Mouse (Mus musculus): Measurements from ENCODE around the gene Apol7e. TPM values are rescaled to one million over a fixed set of nuclear protein-coding genes. Genes with fewer than 3 reads are reported as not detected.
A peak's percentile ranks its signal among the peaks of the same experiment; 100 is the strongest.
"Not testable (repeated sequence)": the region's sequence is repeated elsewhere in the genome, so short reads cannot be mapped to it uniquely, and the experiment has no call there.

The Apol7e gene
- not detected in 2 replicates for polyA plus RNA-seq (2011; ENCODE audit: insufficient read length, low read depth, missing spikeins)

GRCm38 (mm10) chr15:77698656-77699055, at the start of gene Apol7e:
Gene Apol7e, plus strand, starts transcription at chr15:77698857.
- H3K27ac ChIP-seq (ENCODE audit: insufficient read depth, low read length); H3K4me3 ChIP-seq (ENCODE audit: insufficient read depth, low read length); H3K4me1 ChIP-seq (ENCODE audit: control insufficient read depth, insufficient read depth, low read length): not testable (repeated sequence)

- H3K4me1 ChIP-seq (ENCODE audit: control insufficient read depth, insufficient read depth, low read length); H3K27ac ChIP-seq (ENCODE audit: insufficient read depth, low read length); H3K4me3 ChIP-seq (ENCODE audit: insufficient read depth, low read length): not testable (repeated sequence)
These were observed 47.5 kb upstream of the Apol7e start for GRCm38 (mm10) chr15:77651143-77651542.

DNA sequence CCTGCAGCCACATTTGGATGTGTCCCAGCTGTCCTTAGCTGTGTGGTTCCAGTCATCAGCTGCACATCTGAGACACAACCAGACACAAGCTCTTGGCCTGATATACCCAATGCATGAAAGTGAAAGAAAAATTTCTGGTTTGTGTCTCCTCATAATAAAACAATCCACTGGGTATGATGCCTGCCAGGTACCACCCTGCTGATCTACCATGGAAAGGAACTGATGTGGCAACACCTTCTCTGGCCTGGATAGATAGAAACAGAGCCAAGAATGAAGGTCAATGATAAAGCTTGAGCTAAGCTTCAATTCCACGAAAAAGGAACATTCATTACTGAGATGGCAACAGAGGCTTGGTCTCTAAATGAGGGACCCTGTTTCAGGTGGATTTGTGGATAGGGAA, 38.9 kb upstream of the Apol7e start:
- not testable (repeated sequence) for H3K27ac ChIP-seq (ENCODE audit: insufficient read depth, low read length); H3K4me3 ChIP-seq (ENCODE audit: insufficient read depth, low read length); H3K4me1 ChIP-seq (ENCODE audit: control insufficient read depth, insufficient read depth, low read length)

GRCm38 (mm10) chr15:77661841-77662240, 36.8 kb upstream of the Apol7e start:
- not testable (repeated sequence) for H3K4me3 ChIP-seq (ENCODE audit: insufficient read depth, low read length); H3K4me1 ChIP-seq (ENCODE audit: control insufficient read depth, insufficient read depth, low read length); H3K27ac ChIP-seq (ENCODE audit: insufficient read depth, low read length)

GRCm38 (mm10) chr15:77674081-77674480, 24.6 kb upstream of the Apol7e start:
- not testable (repeated sequence) for H3K4me1 ChIP-seq (ENCODE audit: control insufficient read depth, insufficient read depth, low read length); H3K4me3 ChIP-seq (ENCODE audit: insufficient read depth, low read length); H3K27ac ChIP-seq (ENCODE audit: insufficient read depth, low read length)

DNA sequence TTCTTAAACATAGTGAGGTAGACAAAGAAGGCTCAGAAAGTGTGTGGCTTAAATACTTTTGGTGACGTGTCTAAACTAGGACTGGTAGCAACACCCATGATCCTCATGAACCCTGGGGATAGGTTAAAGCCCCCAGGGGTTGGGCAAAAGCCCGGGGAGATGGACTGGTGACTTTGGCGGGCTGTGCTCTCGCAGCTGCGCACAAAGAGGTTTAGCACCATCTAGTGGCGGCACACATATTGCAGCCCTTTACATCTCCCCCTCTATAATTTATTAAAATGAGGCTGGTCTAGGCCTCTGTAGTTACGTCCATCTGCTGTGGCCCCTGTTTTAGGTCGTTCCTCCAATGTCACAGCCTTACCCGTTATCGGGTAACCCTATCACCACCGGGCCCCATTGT, 14.7 kb upstream of the Apol7e start:
- H3K4me3 ChIP-seq (ENCODE audit: insufficient read depth, low read length); H3K4me1 ChIP-seq (ENCODE audit: control insufficient read depth, insufficient read depth, low read length); H3K27ac ChIP-seq (ENCODE audit: insufficient read depth, low read length): not testable (repeated sequence)

GRCm38 (mm10) chr15:77691532-77692311, 6.9 kb upstream of the Apol7e start:
- not testable (repeated sequence) for H3K4me3 ChIP-seq (ENCODE audit: insufficient read depth, low read length); H3K27ac ChIP-seq (ENCODE audit: insufficient read depth, low read length); H3K4me1 ChIP-seq (ENCODE audit: control insufficient read depth, insufficient read depth, low read length)

DNA sequence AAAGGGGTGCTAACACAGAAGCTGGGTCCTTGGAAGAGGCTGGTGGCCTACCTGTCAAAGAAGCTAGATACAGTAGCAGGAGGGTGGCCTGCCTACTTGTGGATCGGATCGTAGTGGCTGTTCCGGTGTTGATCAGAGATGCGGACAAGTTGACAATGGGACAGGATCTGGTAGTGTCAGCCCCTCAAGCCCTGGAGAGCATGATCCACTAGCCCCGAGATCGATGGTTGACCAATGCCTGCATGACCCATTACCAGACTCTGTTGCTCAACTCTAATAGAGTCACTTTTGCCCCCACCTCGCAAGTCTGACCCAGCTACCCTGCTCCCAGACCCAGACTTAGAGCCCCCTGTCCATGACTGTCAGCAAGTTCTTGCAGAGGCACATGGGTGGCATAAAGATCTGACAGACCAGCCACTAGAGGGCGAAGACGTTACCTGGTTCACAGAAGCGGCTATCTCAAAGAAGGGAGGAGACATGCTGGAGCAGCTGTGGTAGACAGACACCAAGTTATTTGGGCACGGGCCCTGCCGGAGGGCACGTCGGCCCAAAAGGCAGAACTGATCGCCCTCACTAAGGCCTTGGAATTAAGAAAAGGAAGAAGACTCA, 3.9 kb upstream of the Apol7e start:
- peak; percentile 34; the same call in 1 of the 2 replicates for TF ChIP-seq CTCF (IDR thresholded peaks at IDR 0.05; ENCODE audit: borderline replicate concordance, insufficient read depth, low read length)
- not testable (repeated sequence) for H3K27ac ChIP-seq (ENCODE audit: insufficient read depth, low read length); H3K4me1 ChIP-seq (ENCODE audit: control insufficient read depth, insufficient read depth, low read length); H3K4me3 ChIP-seq (ENCODE audit: insufficient read depth, low read length)

GRCm38 (mm10) chr15:77705306-77705705, 6.6 kb downstream of the Apol7e start:
- H3K27ac ChIP-seq (ENCODE audit: insufficient read depth, low read length); H3K4me3 ChIP-seq (ENCODE audit: insufficient read depth, low read length); H3K4me1 ChIP-seq (ENCODE audit: control insufficient read depth, insufficient read depth, low read length): not testable (repeated sequence)

GRCm38 (mm10) chr15:77708936-77709335, 10.3 kb downstream of the Apol7e start:
- not testable (repeated sequence) for H3K4me3 ChIP-seq (ENCODE audit: insufficient read depth, low read length); H3K27ac ChIP-seq (ENCODE audit: insufficient read depth, low read length); H3K4me1 ChIP-seq (ENCODE audit: control insufficient read depth, insufficient read depth, low read length)

GRCm38 (mm10) chr15:77718240-77718639, 19.6 kb downstream of the Apol7e start:
- not testable (repeated sequence) for H3K27ac ChIP-seq (ENCODE audit: insufficient read depth, low read length); H3K4me3 ChIP-seq (ENCODE audit: insufficient read depth, low read length)

DNA sequence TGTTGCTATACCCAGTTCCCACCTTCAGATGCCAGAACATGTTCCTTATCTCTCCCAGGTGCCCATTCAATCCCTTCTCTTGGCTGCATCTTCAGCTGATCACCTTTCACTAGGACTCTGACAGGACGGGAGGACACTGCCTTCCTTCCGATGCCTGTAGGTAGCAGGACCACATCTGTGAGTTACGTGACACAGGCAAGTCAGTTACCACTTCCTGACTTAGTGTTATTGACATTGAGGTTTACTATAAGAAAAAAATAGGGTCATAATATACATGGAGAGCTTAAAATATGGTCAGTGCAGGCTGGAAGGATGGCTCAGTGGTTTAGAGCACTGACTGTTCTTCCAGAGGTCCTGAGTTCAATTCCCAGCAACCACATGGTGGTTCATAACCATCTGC, 22.9 kb downstream of the Apol7e start:
- not testable (repeated sequence) for H3K4me3 ChIP-seq (ENCODE audit: insufficient read depth, low read length); H3K4me1 ChIP-seq (ENCODE audit: control insufficient read depth, insufficient read depth, low read length); H3K27ac ChIP-seq (ENCODE audit: insufficient read depth, low read length)

More at GRCm38 (mm10) chr15:77718240-77718639, 19.6 kb downstream of the Apol7e start:
- not testable (repeated sequence) for H3K4me1 ChIP-seq (ENCODE audit: control insufficient read depth, insufficient read depth, low read length)

- H3K4me1 ChIP-seq (ENCODE audit: control insufficient read depth, insufficient read depth, low read length); H3K4me3 ChIP-seq (ENCODE audit: insufficient read depth, low read length); H3K27ac ChIP-seq (ENCODE audit: insufficient read depth, low read length): not testable (repeated sequence)
These were observed 25.7 kb downstream of the Apol7e start for GRCm38 (mm10) chr15:77724208-77724911.

GRCm38 (mm10) chr15:77725393-77726020, 26.9 kb downstream of the Apol7e start:
- not testable (repeated sequence) for H3K4me3 ChIP-seq (ENCODE audit: insufficient read depth, low read length); H3K4me1 ChIP-seq (ENCODE audit: control insufficient read depth, insufficient read depth, low read length); H3K27ac ChIP-seq (ENCODE audit: insufficient read depth, low read length)
